Mouse (Mus musculus): ENCODE measurements around the gene Tor4a. TPM values are rescaled to one million over a fixed set of nuclear protein-coding genes. Genes with fewer than 3 reads are reported as not detected.

Gene Tor4a
- total RNA-seq, 1 experiment, result 11.1 TPM

- in situ Hi-C loops (cut with MboI; ENCODE audit: low sequenced_read_pairs in 2 of 2, unreplicated experiment in 2 of 2), result no loop called here
- H3K4me1 ChIP-seq (ENCODE audit: control insufficient read depth in 2 of 2, insufficient read depth in 2 of 2, low read length in 2 of 2, poor library complexity in 1 of 2), result peaks cover 6 to 21% of the 10 kb centered on the region in 2 experiments; a peak in 3 of 4 replicates
- no peak for TF ChIP-seq MAFK (IDR thresholded peaks at IDR 0.05; ENCODE audit: insufficient read depth, low read depth, low read length)
- no peak for TF ChIP-seq ZC3H11A (IDR thresholded peaks at IDR 0.05; ENCODE audit: borderline replicate concordance, low read depth, low read length)
- TF ChIP-seq CHD2 (IDR thresholded peaks at IDR 0.05; ENCODE audit: low read depth, low read length), result no peak
- no peak for TF ChIP-seq HCFC1 (IDR thresholded peaks at IDR 0.05; ENCODE audit: borderline replicate concordance, insufficient read depth, low read length)
- no peak for TF ChIP-seq ZNF384 (IDR thresholded peaks at IDR 0.05; ENCODE audit: low read depth, low read length)
- no peak for DNase-seq (ENCODE audit: low read depth, low spot score)
- no peak overlapping the region for H3K27ac ChIP-seq (ENCODE audit: insufficient read depth, low read depth, low read length, poor library complexity, severe bottlenecking)
- no peak overlapping the region for H3K4me3 ChIP-seq (ENCODE audit: insufficient read depth in 1 of 2, low read depth in 1 of 2, low read length in 2 of 2, poor library complexity in 1 of 2, severe bottlenecking in 1 of 2)
- H3K9me3 ChIP-seq (ENCODE audit: control insufficient read depth, insufficient read depth, low read depth, low read length), result no peaks in the 10 kb centered on the region
- no peaks in the 10 kb centered on the region for H3K36me3 ChIP-seq (ENCODE audit: control insufficient read depth, insufficient read depth, low read length, poor library complexity, severe bottlenecking)
- H3K9ac ChIP-seq (ENCODE audit: insufficient read depth, low read depth, low read length, poor library complexity, severe bottlenecking), result no peak overlapping the region
Observed at GRCm38 (mm10) chr2:25170326-25171100, 26.2 kb downstream of the Tor4a start.

GRCm38 (mm10) chr2:25169778-25170177, 26.9 kb downstream of the Tor4a start:
- DNase-seq (ENCODE audit: low read depth, low spot score), result no peak
- peaks cover 6 to 21% of the 10 kb centered on the region in 2 experiments; a peak in 3 of 4 replicates for H3K4me1 ChIP-seq (ENCODE audit: control insufficient read depth in 2 of 2, insufficient read depth in 2 of 2, low read length in 2 of 2, poor library complexity in 1 of 2)
- no peak overlapping the region for H3K27ac ChIP-seq (ENCODE audit: insufficient read depth, low read depth, low read length, poor library complexity, severe bottlenecking)

GRCm38 (mm10) chr2:25168665-25168978, 28.1 kb downstream of the Tor4a start:
- Histone ChIP-seq H3K9me3 (ENCODE audit: control insufficient read depth, insufficient read depth, low read depth, low read length) (no peaks in the 10 kb centered on the region), H3K9ac (ENCODE audit: insufficient read depth, low read depth, low read length, poor library complexity, severe bottlenecking) (no peak overlapping the region), H3K4me3 (ENCODE audit: insufficient read depth in 1 of 2, low read depth in 1 of 2, low read length in 2 of 2, poor library complexity in 1 of 2, severe bottlenecking in 1 of 2) (0 out of 4 replicates have a peak overlapping the region, but pooled peaks of 1 of the 2 experiments have one; percentile 26), H3K4me1 (ENCODE audit: control insufficient read depth in 2 of 2, insufficient read depth in 2 of 2, low read length in 2 of 2, poor library complexity in 1 of 2) (peaks cover 6 to 26% of the 10 kb centered on the region in 2 experiments; a peak in 3 of 4 replicates), H3K27ac (ENCODE audit: insufficient read depth, low read depth, low read length, poor library complexity, severe bottlenecking) (no peak overlapping the region), H3K36me3 (ENCODE audit: control insufficient read depth, insufficient read depth, low read length, poor library complexity, severe bottlenecking) (no peaks in the 10 kb centered on the region)
- in situ Hi-C loops (cut with MboI; ENCODE audit: low sequenced_read_pairs in 2 of 2, unreplicated experiment in 2 of 2), result no loop called here
- no peak for DNase-seq (ENCODE audit: low read depth, low spot score)
- TF ChIP-seq CHD2 (IDR thresholded peaks at IDR 0.05; ENCODE audit: low read depth, low read length) (no peak), MAFK (IDR thresholded peaks at IDR 0.05; ENCODE audit: insufficient read depth, low read depth, low read length) (no peak), HCFC1 (IDR thresholded peaks at IDR 0.05; ENCODE audit: borderline replicate concordance, insufficient read depth, low read length) (no peak), ZNF384 (IDR thresholded peaks at IDR 0.05; ENCODE audit: low read depth, low read length) (no peak)

More at GRCm38 (mm10) chr2:25169778-25170177, 26.9 kb downstream of the Tor4a start:
- H3K9ac ChIP-seq (ENCODE audit: insufficient read depth, low read depth, low read length, poor library complexity, severe bottlenecking), result no peak overlapping the region
- no peaks in the 10 kb centered on the region for H3K9me3 ChIP-seq (ENCODE audit: control insufficient read depth, insufficient read depth, low read depth, low read length)
- TF ChIP-seq HCFC1 (IDR thresholded peaks at IDR 0.05; ENCODE audit: borderline replicate concordance, insufficient read depth, low read length) (no peak), ZNF384 (IDR thresholded peaks at IDR 0.05; ENCODE audit: low read depth, low read length) (no peak), ZC3H11A (IDR thresholded peaks at IDR 0.05; ENCODE audit: borderline replicate concordance, low read depth, low read length) (no peak), MAFK (IDR thresholded peaks at IDR 0.05; ENCODE audit: insufficient read depth, low read depth, low read length) (no peak), CHD2 (IDR thresholded peaks at IDR 0.05; ENCODE audit: low read depth, low read length) (no peak)
- no peaks in the 10 kb centered on the region for H3K36me3 ChIP-seq (ENCODE audit: control insufficient read depth, insufficient read depth, low read length, poor library complexity, severe bottlenecking)
- in situ Hi-C loops (cut with MboI; ENCODE audit: low sequenced_read_pairs in 2 of 2, unreplicated experiment in 2 of 2), result no loop called here
- H3K4me3 ChIP-seq (ENCODE audit: insufficient read depth in 1 of 2, low read depth in 1 of 2, low read length in 2 of 2, poor library complexity in 1 of 2, severe bottlenecking in 1 of 2), result no peak overlapping the region

GRCm38 (mm10) chr2:25167919-25168664, 28.6 kb downstream of the Tor4a start:
- Histone ChIP-seq H3K27ac (ENCODE audit: insufficient read depth, low read depth, low read length, poor library complexity, severe bottlenecking) (no peak overlapping the region), H3K9ac (ENCODE audit: insufficient read depth, low read depth, low read length, poor library complexity, severe bottlenecking) (no peak overlapping the region), H3K36me3 (ENCODE audit: control insufficient read depth, insufficient read depth, low read length, poor library complexity, severe bottlenecking) (no peaks in the 10 kb centered on the region), H3K4me1 (ENCODE audit: control insufficient read depth in 2 of 2, insufficient read depth in 2 of 2, low read length in 2 of 2, poor library complexity in 1 of 2) (peaks cover 6 to 28% of the 10 kb centered on the region in 2 experiments; a peak in 3 of 4 replicates), H3K4me3 (ENCODE audit: insufficient read depth in 1 of 2, low read depth in 1 of 2, low read length in 2 of 2, poor library complexity in 1 of 2, severe bottlenecking in 1 of 2) (peak overlapping the region; percentile 24 to 44; a peak in 3 of 4 replicates), H3K9me3 (ENCODE audit: control insufficient read depth, insufficient read depth, low read depth, low read length) (no peaks in the 10 kb centered on the region)
- in situ Hi-C loops (cut with MboI; ENCODE audit: low sequenced_read_pairs in 2 of 2, unreplicated experiment in 2 of 2), result no loop called here
- DNase-seq (ENCODE audit: low read depth, low spot score), result no peak
- no peak for TF ChIP-seq HCFC1 (IDR thresholded peaks at IDR 0.05; ENCODE audit: borderline replicate concordance, insufficient read depth, low read length)
- no peak for TF ChIP-seq MAFK (IDR thresholded peaks at IDR 0.05; ENCODE audit: insufficient read depth, low read depth, low read length)
- TF ChIP-seq ZNF384 (IDR thresholded peaks at IDR 0.05; ENCODE audit: low read depth, low read length), result no peak
- TF ChIP-seq CHD2 (IDR thresholded peaks at IDR 0.05; ENCODE audit: low read depth, low read length), result no peak
- TF ChIP-seq ZC3H11A (IDR thresholded peaks at IDR 0.05; ENCODE audit: borderline replicate concordance, low read depth, low read length), result no peak

Measured in ES-E14 (cell line).